Mouse (Mus musculus): Measurements from ENCODE around the gene Nat8f7. TPM values are rescaled to one million over a fixed set of nuclear protein-coding genes. Genes with fewer than 3 reads are reported as not detected.

Gene Nat8f7
- not detected in 2 replicates for polyA plus RNA-seq (2012)

GRCm38 (mm10) chr6:85713105-85713504 lies at the start of gene Nat8f7:
Gene Nat8f7 (minus strand): TSS chr6:85713205.

Other genes with a start within 250 kb of the Nat8f7 start
- not detected in 2 replicates for gene Fbxo41, start 210.2 kb downstream of the Nat8f7 start, polyA plus RNA-seq (2012)
- 13.3 and 13.8 TPM in 2 replicates for gene Egr4, start 199.6 kb downstream of the Nat8f7 start, polyA plus RNA-seq (2012)
- 1.1 and 1.7 TPM in 2 replicates for gene Alms1, start 125.7 kb downstream of the Nat8f7 start, polyA plus RNA-seq (2012)
- gene Nat8f3, start 52.5 kb upstream of the Nat8f7 start, polyA plus RNA-seq (2012) = not detected in 2 replicates
- not detected in 2 replicates for gene Nat8f6, start 107.7 kb upstream of the Nat8f7 start, polyA plus RNA-seq (2012)
- not detected in 2 replicates for gene Nat8f5, start 107.8 kb upstream of the Nat8f7 start, polyA plus RNA-seq (2012)
- gene Nat8, start 118.9 kb upstream of the Nat8f7 start, polyA plus RNA-seq (2012) = not detected in 2 replicates
- gene Nat8f2, start 156.0 kb upstream of the Nat8f7 start, polyA plus RNA-seq (2012) = not detected in 2 replicates
- not detected in 2 replicates for gene Nat8f4, start 191.7 kb upstream of the Nat8f7 start, polyA plus RNA-seq (2012)
- gene Tprkb, start 198.7 kb upstream of the Nat8f7 start, polyA plus RNA-seq (2012) = 2.8 and 4.1 TPM in 2 replicates
- 0.62 and 0.83 TPM in 2 replicates for gene Nat8f1, start 202.5 kb upstream of the Nat8f7 start, polyA plus RNA-seq (2012)
- 47.7 and 51.9 TPM in 2 replicates for gene Dusp11, start 248.5 kb upstream of the Nat8f7 start, polyA plus RNA-seq (2012)